Mouse (Mus musculus) forebrain, embryonic 12.5 days (tissue): ENCODE measurements around the gene Prrx2. TPM values are rescaled to one million over a fixed set of nuclear protein-coding genes. Genes with fewer than 3 reads are reported as not detected.

Source experiments
- ATAC-seq: fragments of 200-750 bp; cut with Nextera tagmentation; 2 replicates; pipeline ENCODE4 v1.8.0; 2017; ENCODE audit warnings: moderate TSS enrichment; ENCODE audit not compliant: low FRiP score
- H3K27ac ChIP-seq: fragments of 300-500 bp; sonication (generic); 2 replicates; pipeline ENCODE4 v1.5.1; 2016; ENCODE audit warnings: mild to moderate bottlenecking
- H3K27me3 ChIP-seq: fragments of 300-500 bp; sonication (generic); 2 replicates; pipeline ENCODE4 v1.6.1; 2016; ENCODE audit warnings: mild to moderate bottlenecking
- H3K36me3 ChIP-seq: fragments of 300-500 bp; sonication (generic); replicated peaks from 2 replicates; pipeline ENCODE4 v1.6.1; 2016; ENCODE audit warnings: mild to moderate bottlenecking
- H3K4me1 ChIP-seq: fragments of 300-500 bp; sonication (generic); 2 replicates; pipeline ENCODE4 v1.6.1; 2016
- H3K4me2 ChIP-seq: fragments of 300-500 bp; sonication (generic); 2 replicates; pipeline ENCODE4 v1.6.1; 2016; ENCODE audit warnings: mild to moderate bottlenecking, moderate library complexity
- H3K4me3 ChIP-seq: fragments of 300-500 bp; sonication (generic); replicated peaks from 2 replicates; pipeline ENCODE4 v1.5.1; 2016; ENCODE audit warnings: mild to moderate bottlenecking
- H3K9ac ChIP-seq: fragments of 300-500 bp; sonication (generic); 2 replicates; pipeline ENCODE4 v1.6.1; 2016; ENCODE audit warnings: mild to moderate bottlenecking
- H3K9me3 ChIP-seq: fragments of 300-500 bp; sonication (generic); 2 replicates; pipeline ENCODE4 v1.6.1; 2016
- WGBS: fragments of 180-500 bp; shearing (Covaris S2); methylation state at CpG from one replicate; pipeline ENCODE4 v1.1.7; 2016; 5-methylcytosine and 5-hydroxymethylcytosine counted together
- polyA plus RNA-seq: library from polyadenylated mRNA; unstranded; fragments of >200 nt; fragmentation: Nextera tagmentation; extraction: Ambion mirVana; gene quantifications from 2 replicates; pipeline ENCODE4 v1.2.1, GENCODE M21; 2016

Prrx2 gene
- polyA plus RNA-seq, 1 experiment from 2014 or later: 19.8 TPM

DNA sequence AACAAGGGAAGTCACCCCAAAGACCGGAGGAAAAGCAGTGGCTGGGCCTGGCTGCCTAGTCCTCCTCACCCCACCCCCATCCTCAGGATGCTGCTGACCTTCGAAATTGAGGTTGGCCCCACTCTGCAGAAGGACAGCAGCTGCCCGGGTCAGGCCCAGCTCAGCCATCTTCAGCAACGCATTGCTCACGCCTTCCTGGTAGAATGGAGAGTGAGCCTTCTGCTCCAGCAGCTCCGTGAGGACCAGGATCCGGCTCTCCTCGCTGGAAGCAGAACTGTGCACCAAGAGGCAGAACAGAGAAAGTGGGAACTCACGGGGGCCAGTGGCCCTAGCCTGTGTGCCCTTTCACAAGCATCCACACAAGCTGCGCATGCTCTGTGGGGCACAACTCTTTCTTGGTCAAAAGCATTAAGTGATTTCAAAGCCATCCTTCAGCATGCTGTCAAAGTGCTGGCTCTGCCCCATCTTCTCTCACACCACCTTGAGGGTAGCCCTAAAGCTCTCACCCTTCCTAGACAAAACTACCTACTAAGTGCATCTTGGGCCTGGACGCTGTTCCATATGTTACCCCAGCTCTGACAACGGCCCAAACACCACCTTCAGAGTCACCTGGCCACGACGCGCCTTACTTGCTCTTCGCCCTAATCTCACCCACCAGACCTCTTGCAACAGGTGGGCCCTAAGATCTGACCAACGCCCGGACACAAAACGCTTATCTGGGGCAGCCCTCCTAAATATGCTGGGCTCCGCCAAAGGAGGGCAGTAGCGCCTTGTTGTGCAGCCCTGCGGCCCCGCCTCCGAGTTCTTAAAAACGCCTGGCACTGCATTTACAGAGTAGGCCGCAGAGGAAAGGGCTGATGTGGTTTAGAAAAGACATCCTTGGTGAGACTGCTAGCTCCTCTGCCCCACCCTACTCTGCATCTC lies 7.7 kb upstream of the Prrx2 start:
- WGBS: 36% methylated on average over 26 of the region's 26 CpGs
- H3K9me3 ChIP-seq: no peaks in the 10 kb centered on the region

DNA sequence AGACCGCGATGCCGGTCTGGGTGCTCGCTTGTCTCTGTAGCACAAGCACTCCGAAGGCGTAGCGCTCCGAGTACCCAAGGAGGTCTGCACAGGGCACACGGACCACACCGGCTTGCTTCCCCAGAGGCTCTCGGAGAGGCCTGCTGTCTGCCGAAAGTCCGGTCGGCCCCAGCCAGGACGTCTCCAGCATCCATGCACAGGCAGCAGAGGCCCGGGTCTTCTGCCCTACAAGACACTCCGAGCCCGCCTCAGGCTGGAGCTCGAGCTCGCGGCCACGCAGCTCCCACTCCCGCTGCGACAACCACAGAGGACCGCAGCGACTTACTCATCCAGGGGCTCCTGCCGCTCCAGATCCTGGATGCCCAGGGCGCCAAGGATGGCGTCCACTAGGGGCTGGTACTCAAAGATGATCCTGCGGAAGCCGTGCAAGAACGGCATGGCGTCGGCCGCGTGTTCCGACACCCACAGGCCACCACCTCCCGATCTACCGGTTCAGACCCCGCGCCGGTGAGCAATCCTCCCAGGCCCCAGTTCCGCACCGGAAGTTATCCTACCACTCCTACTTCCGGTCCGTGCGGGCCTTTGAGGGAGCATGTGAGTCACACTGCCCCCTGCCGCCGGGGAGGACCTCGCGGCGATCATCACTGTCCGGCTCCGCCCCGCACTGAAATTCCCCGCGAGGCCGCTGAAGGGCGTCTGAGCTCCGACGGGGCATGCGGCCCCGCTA lies 6.9 kb upstream of the Prrx2 start:
- Histone ChIP-seq H3K9me3 (no peaks in the 10 kb centered on the region), H3K27ac (peak overlapping the region; percentile 60; the same call in 1 of the 2 replicates), H3K36me3 (peaks cover 37% of the 10 kb centered on the region), H3K4me1 (peaks cover 26% of the 10 kb centered on the region), H3K4me2 (peak overlapping the region; percentile 98), H3K9ac (peak overlapping the region; percentile 85), H3K27me3 (no peaks in the 10 kb centered on the region), H3K4me3 (peak overlapping the region; percentile 99)
- under 1% methylated on average over 63 of the region's 63 CpGs for WGBS
- peak; percentile 93 for ATAC-seq

More for the DNA sequence above, 7.7 kb upstream of the Prrx2 start:
- no peak for ATAC-seq
- peak overlapping the region; percentile 85 for H3K9ac ChIP-seq
- H3K4me2 ChIP-seq: peak overlapping the region; percentile 98
- no peaks in the 10 kb centered on the region for H3K27me3 ChIP-seq
- peak overlapping the region; percentile 99 for H3K4me3 ChIP-seq
- peak overlapping the region; percentile 60; the same call in 1 of the 2 replicates for H3K27ac ChIP-seq
- H3K36me3 ChIP-seq: peaks cover 45% of the 10 kb centered on the region
- peaks cover 30% of the 10 kb centered on the region for H3K4me1 ChIP-seq

DNA sequence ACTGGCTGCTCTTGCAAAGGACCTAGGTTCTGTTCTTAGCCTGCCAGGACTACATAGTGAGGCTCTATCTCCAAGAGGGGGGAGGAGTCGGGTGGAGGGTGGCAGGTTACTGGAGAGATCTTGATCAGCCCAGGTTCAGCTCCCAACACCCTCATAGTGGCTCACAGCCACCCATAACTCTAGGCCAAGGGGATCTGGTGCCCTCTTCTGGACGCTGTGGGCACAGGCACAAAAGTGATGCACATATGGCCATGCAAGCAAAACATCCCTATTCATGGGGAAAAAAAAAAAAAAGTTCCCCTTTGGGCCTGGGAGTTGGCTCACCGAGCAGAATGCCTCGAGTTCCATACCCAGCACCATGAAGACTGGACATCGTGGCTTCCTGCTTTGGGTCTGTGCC lies 5.5 kb upstream of the Prrx2 start:
- ATAC-seq: no peak
- WGBS: 39% methylated on average over 5 of the region's 5 CpGs
- no peak overlapping the region for H3K4me2 ChIP-seq
- no peak overlapping the region for H3K9ac ChIP-seq
- no peaks in the 10 kb centered on the region for H3K27me3 ChIP-seq
- H3K27ac ChIP-seq: no peak overlapping the region
- peaks cover 19% of the 10 kb centered on the region for H3K4me1 ChIP-seq
- H3K36me3 ChIP-seq: peaks cover 23% of the 10 kb centered on the region
- no peaks in the 10 kb centered on the region for H3K9me3 ChIP-seq
- H3K4me3 ChIP-seq: no peak overlapping the region

DNA sequence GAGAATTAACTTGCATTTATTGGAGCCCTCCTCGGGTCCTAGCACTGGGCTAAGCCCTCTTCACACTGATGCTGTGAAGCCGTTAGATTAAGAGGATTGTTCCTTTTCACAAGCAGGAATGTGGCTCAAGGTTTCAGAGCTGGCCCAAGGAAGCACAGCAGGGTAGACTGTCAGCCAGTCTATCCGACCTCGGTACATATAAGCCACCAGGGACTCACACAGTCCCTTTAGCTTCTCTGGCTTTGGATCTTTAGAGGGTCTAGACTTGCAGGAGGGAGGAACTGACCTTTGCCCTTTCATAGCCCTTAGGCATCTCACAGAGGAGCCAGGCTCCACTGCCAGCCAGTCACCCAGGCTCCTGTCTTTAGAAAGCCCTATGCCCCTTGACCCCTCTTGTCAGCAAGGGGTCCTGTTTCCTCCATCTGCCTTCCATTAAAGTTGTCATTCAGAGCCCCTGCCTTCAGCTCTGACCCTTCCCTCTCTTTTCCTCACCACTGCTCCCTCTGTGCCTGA lies 4.4 kb upstream of the Prrx2 start, which contains the start of gene Asb6:
Gene Asb6 (minus strand): TSS at position 51 of the 513 bp plus-strand sequence.
- 0 out of 2 replicates have a peak within 1 kb of the TSS, but pooled peaks have one; percentile 37 for H3K27ac ChIP-seq
- peaks cover 19% of the 10 kb centered on the region for H3K4me1 ChIP-seq
- 8% methylated on average over 4 of the region's 4 CpGs for WGBS
- H3K36me3 ChIP-seq: peaks cover 13% of the 10 kb centered on the region
- no peak within 1 kb of the TSS for H3K4me3 ChIP-seq
- no peak within 1 kb of the TSS for H3K9ac ChIP-seq
- no peaks in the 10 kb centered on the region for H3K9me3 ChIP-seq
- no peaks in the 10 kb centered on the region for H3K27me3 ChIP-seq
- no peak within 1 kb of the TSS for H3K4me2 ChIP-seq
- no peak for ATAC-seq

DNA sequence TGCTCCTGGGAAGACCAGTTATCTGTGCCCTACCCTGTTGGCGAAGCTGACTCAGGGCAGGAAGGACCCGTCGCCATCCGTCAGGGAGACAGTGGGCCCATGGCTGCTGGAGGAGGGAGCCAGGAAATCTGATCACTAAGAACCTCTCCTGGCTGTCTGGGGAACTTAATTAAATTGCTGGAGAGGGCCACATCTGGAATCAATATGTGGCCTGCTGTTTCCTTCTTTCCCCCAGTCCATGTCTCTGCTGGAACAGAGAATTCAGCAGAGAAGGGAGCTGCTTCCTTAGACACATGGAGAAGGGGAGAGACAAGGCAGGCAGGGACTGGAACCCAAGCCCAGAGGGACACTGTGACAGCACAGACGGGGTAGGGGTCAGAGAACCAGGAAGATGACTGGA lies 1.1 kb upstream of the Prrx2 start:
- ATAC-seq: no peak
- WGBS: 73% methylated on average over 5 of the region's 5 CpGs
- no peak overlapping the region for H3K4me3 ChIP-seq
- H3K27me3 ChIP-seq: no peaks in the 10 kb centered on the region
- H3K27ac ChIP-seq: peak overlapping the region; percentile 70
- no peak overlapping the region for H3K4me2 ChIP-seq
- H3K36me3 ChIP-seq: no peaks in the 10 kb centered on the region
- H3K9ac ChIP-seq: no peak overlapping the region
- peaks cover 16% of the 10 kb centered on the region for H3K4me1 ChIP-seq
- H3K9me3 ChIP-seq: no peaks in the 10 kb centered on the region

DNA sequence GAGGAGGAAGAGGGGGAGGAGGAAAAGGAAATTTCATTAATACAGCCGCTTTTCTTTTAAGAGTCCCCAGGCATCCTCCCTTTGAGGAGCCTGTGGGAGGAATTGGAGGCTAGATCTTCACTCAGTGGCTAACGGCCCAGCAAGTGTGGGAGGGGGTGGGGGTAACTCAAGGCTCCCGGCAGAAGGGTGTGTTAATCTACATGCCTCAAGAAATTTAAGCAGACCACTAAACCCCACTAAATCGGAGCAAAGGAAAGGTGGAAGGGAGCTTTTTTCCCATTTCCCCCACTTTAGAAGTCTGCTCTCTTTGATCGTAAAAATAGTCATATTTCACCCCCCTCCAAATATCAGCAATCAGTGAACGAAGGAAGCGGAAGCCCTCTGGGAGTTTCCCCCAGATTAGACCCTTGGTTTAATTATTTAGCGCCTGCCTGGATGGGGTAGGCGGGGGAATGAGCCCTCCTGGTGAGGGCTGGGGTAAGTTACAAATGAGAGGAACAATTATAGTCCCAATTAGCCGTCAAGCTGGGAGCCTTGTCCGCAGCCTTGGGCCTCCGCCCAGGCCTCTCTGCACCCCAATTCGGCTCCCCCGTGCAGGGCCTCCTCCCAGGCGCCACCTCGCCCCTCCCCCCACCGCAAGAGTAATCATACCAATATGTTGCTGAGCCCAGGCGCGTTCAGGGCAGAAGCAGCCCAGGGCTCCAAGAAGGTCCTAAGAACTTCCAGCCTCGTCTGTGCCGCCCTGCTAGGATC lies 1.6 kb downstream of the Prrx2 start:
- Histone ChIP-seq H3K27ac (peak overlapping the region; percentile 73), H3K9ac (peak overlapping the region; percentile 33; the same call in 1 of the 2 replicates), H3K4me1 (peaks cover 15% of the 10 kb centered on the region), H3K4me2 (peak overlapping the region; percentile 27), H3K27me3 (no peaks in the 10 kb centered on the region), H3K9me3 (no peaks in the 10 kb centered on the region), H3K4me3 (no peak overlapping the region; the same call in 1 of the 2 replicates), H3K36me3 (no peaks in the 10 kb centered on the region)
- 6% methylated on average over 21 of the region's 21 CpGs for WGBS
- ATAC-seq: peak; percentile 74

DNA sequence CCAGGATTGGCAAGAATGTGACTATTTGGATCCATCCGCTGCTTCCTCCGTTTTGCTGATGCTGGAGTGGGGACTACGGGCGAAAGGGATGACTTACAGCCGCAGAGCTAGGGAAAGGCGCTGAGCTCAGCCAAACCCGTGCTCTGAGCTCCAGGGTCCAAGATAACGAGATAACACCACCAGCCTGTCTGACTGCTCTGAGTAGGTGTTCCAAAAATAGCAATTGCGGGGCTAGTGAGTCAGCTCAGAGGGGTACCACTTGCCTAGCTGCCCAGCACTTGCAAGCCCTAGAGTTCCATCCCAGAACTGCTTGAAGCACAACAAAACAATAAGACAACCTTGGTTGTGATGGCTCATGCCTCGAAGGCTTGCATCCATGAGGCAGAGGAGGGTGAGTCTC lies 7.8 kb downstream of the Prrx2 start:
- H3K4me1 ChIP-seq: peaks cover 13% of the 10 kb centered on the region
- WGBS: 59% methylated on average over 10 of the region's 10 CpGs
- ATAC-seq: no peak
- no peak overlapping the region for H3K4me2 ChIP-seq
- no peak overlapping the region for H3K9ac ChIP-seq
- no peaks in the 10 kb centered on the region for H3K9me3 ChIP-seq
- peaks cover 51% of the 10 kb centered on the region for H3K27me3 ChIP-seq
- no peaks in the 10 kb centered on the region for H3K36me3 ChIP-seq
- H3K4me3 ChIP-seq: no peak overlapping the region
- H3K27ac ChIP-seq: no peak overlapping the region

DNA sequence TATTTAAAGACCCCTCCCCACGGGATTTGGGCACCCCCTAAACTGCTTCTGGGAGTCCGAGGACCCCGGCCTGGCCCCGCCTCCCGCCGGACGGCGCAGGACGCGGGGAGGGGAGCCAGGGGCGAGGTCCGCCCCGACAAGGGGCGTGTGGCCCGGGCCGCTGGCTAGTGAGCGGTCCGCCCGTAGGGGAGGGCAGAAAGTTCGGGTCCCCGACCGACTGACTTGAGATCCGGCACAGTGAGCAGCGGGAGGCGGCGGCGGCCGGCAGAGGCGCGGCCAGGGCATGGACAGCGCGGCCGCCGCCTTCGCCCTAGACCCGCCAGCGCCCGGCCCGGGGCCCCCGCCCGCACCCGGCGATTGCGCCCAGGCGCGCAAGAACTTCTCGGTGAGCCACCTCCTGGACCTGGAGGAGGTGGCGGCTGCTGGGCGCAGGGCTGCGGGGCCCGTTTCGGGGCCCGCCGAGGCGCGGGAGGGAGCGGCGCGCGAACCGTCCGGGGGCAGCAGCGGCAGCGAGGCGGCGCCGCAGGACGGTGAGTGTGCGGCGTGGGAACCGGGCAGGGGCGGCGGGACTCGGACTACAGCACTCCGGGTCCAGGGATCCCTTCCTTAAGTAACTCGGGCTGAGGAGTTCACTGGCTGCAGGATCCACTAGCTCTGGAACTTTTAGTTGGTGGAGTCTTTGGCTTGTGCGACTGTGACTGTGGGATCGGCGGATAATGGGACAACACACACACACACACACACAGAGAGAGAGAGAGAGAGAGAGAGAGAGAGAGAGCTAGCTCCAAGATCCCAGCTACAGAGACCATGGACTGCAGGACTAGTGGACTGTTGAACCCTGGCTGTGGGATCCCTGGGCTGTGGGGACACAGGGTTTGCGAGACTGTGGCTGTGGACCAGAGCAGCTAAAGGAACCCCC lies 10.6 kb downstream of the Prrx2 start:
- Histone ChIP-seq H3K27me3 (peaks cover 51% of the 10 kb centered on the region), H3K4me3 (peak overlapping the region; percentile 59), H3K9me3 (no peaks in the 10 kb centered on the region), H3K4me1 (peaks cover 13% of the 10 kb centered on the region), H3K27ac (peak overlapping the region; percentile 54; the same call in 1 of the 2 replicates), H3K36me3 (no peaks in the 10 kb centered on the region), H3K9ac (peak overlapping the region; percentile 65), H3K4me2 (peak overlapping the region; percentile 89)
- no peak for ATAC-seq
- 2% methylated on average over 78 of the region's 80 CpGs for WGBS

DNA sequence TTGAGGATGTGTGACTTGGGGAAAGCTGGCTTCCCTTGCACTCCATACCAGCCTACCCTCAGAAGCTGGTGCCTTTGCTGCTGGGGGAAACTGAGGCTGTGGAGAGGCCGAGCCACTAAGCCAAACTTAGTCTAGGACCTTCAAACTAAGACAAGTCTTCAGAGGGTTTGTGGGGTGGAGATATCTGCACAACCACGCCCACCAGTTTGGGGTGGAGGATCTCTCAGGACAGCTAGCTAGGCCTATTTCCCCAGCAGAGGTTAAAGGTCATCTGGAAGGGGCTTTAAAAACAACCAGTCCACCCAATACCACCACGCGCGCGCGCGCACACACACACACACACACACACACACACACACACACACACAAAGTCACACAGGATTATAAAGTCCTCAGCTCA lies 11.5 kb downstream of the Prrx2 start:
- 73% methylated on average over 8 of the region's 8 CpGs for WGBS
- Histone ChIP-seq H3K27me3 (peaks cover 51% of the 10 kb centered on the region), H3K9ac (no peak overlapping the region), H3K27ac (no peak overlapping the region), H3K4me3 (peak overlapping the region; percentile 59), H3K4me2 (peak overlapping the region; percentile 89), H3K36me3 (no peaks in the 10 kb centered on the region), H3K4me1 (peaks cover 13% of the 10 kb centered on the region), H3K9me3 (no peaks in the 10 kb centered on the region)
- no peak for ATAC-seq

DNA sequence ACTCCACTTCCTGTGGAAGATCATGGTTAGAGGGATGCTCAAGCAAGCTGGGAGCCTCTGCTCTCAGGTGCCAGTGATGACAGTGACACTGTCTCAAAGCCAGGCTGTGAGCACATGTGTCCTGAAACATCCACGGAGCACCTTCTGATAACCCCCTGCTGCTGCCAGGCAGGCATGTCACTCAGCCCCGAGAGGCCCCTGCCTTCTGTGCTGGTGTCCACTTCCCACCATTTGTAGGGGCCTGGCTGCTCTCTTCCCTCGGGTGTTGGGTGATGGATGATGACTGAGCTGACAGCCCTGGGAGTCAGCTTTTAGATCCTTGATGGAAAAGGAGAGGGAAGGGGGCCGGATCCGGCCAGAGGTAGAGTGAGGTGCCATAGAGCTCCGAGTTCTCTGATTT lies 12.0 kb downstream of the Prrx2 start:
- 52% methylated on average over 6 of the region's 6 CpGs for WGBS

DNA sequence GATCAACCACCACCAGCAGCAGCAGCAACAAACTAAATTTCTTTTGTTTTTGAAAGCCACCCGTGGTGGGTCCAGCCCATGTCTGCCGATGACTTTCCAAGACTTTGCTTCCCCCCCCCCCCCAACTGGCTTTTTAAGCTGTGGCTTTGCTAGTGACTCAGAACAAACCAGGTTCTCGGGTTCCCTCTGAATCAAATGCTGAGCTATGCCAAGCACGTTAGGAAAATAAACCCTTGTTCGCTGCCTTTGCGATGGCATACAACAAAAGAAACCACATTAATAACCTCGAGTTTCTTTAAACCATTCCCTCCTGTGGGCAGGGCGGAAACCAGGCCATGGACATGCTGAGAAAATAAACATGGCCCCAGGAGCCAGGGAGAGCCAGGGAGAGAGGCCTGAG lies 13.4 kb downstream of the Prrx2 start:
- Histone ChIP-seq H3K4me2 (no peak overlapping the region), H3K4me1 (peaks cover 24% of the 10 kb centered on the region), H3K27me3 (peaks cover 39% of the 10 kb centered on the region), H3K9me3 (no peaks in the 10 kb centered on the region), H3K4me3 (no peak overlapping the region), H3K9ac (no peak overlapping the region), H3K27ac (no peak overlapping the region), H3K36me3 (no peaks in the 10 kb centered on the region)
- 50% methylated on average over 8 of the region's 8 CpGs for WGBS
- ATAC-seq: no peak

More for the DNA sequence above, 12.0 kb downstream of the Prrx2 start:
- no peak overlapping the region for H3K9ac ChIP-seq
- peak overlapping the region; percentile 25 for H3K4me2 ChIP-seq
- H3K36me3 ChIP-seq: no peaks in the 10 kb centered on the region
- ATAC-seq: no peak
- peaks cover 51% of the 10 kb centered on the region for H3K27me3 ChIP-seq
- H3K4me1 ChIP-seq: peaks cover 13% of the 10 kb centered on the region
- no peaks in the 10 kb centered on the region for H3K9me3 ChIP-seq
- no peak overlapping the region for H3K27ac ChIP-seq
- H3K4me3 ChIP-seq: no peak overlapping the region
